Mouse (Mus musculus) midbrain, embryonic 13.5 days (tissue): ENCODE measurements around the gene Ost4. TPM values are rescaled to one million over a fixed set of nuclear protein-coding genes. Genes with fewer than 3 reads are reported as not detected.

ENCODE experiments used
- ATAC-seq: fragments of 200-750 bp; cut with Nextera tagmentation; 2 replicates; pipeline ENCODE4 v1.8.0; 2017; ENCODE audit warnings: mild to moderate bottlenecking, moderate TSS enrichment, moderate library complexity
- H3K27ac ChIP-seq: fragments of 300-500 bp; sonication (generic); 2 replicates; pipeline ENCODE4 v1.5.1; 2015; ENCODE audit warnings: inconsistent platforms, mild to moderate bottlenecking, moderate library complexity
- H3K27me3 ChIP-seq: fragments of 300-500 bp; sonication (generic); 2 replicates; pipeline ENCODE4 v1.6.1; 2015; ENCODE audit warnings: mild to moderate bottlenecking, inconsistent platforms
- H3K36me3 ChIP-seq: fragments of 300-500 bp; sonication (generic); 2 replicates; pipeline ENCODE4 v1.6.1; 2015; ENCODE audit warnings: mild to moderate bottlenecking, inconsistent platforms
- H3K4me1 ChIP-seq: fragments of 300-500 bp; sonication (generic); replicated peaks from 2 replicates; pipeline ENCODE4 v1.6.1; 2015; ENCODE audit warnings: inconsistent platforms
- H3K4me2 ChIP-seq: fragments of 300-500 bp; sonication (generic); replicated peaks from 2 replicates; pipeline ENCODE4 v1.6.1; 2015; ENCODE audit warnings: moderate library complexity, mild to moderate bottlenecking, inconsistent platforms
- H3K4me3 ChIP-seq: fragments of 300-500 bp; sonication (generic); replicated peaks from 2 replicates; pipeline ENCODE4 v1.5.1; 2015; ENCODE audit warnings: mild to moderate bottlenecking, inconsistent platforms
- H3K9ac ChIP-seq: fragments of 300-500 bp; sonication (generic); replicated peaks from 2 replicates; pipeline ENCODE4 v1.6.1; 2015; ENCODE audit warnings: mild to moderate bottlenecking, inconsistent platforms
- H3K9me3 ChIP-seq: fragments of 300-500 bp; sonication (generic); 2 replicates; pipeline ENCODE4 v1.6.1; 2016; ENCODE audit warnings: mild to moderate bottlenecking, inconsistent platforms
- whole genome bisulfite sequencing: fragments of 180-500 bp; shearing (Covaris S2); methylation state at CpG from one replicate; pipeline ENCODE4 v1.1.7; 2015; 5-methylcytosine and 5-hydroxymethylcytosine counted together
- polyA plus RNA-seq: library from polyadenylated mRNA; unstranded; fragments of >200 nt; fragmentation: Nextera tagmentation; extraction: Ambion mirVana; gene quantifications from 2 replicates; pipeline ENCODE4 v1.2.1, GENCODE M21; 2015

The Ost4 gene
- polyA plus RNA-seq, 1 experiment from 2014 or later = 306 TPM

- Histone ChIP-seq H3K27ac (no peak overlapping the region), H3K4me2 (no peak overlapping the region), H3K27me3 (no peaks in the 10 kb centered on the region), H3K4me3 (no peak overlapping the region), H3K9ac (no peak overlapping the region), H3K36me3 (peaks cover 65% of the 10 kb centered on the region), H3K9me3 (no peaks in the 10 kb centered on the region), H3K4me1 (peaks cover 21% of the 10 kb centered on the region)
- ATAC-seq = no peak
- WGBS = 90% methylated on average over 3 of the region's 3 CpGs
Measured at GRCm38 (mm10) chr5:30866871-30867270, 40.7 kb downstream of the Ost4 start.

GRCm38 (mm10) chr5:30864322-30864721 lies 43.3 kb downstream of the Ost4 start:
- Histone ChIP-seq H3K27ac (no peak overlapping the region), H3K4me3 (no peak overlapping the region), H3K4me1 (peaks cover 4% of the 10 kb centered on the region), H3K36me3 (peaks cover 60% of the 10 kb centered on the region), H3K9ac (no peak overlapping the region), H3K9me3 (no peaks in the 10 kb centered on the region), H3K4me2 (no peak overlapping the region), H3K27me3 (no peaks in the 10 kb centered on the region)
- 53% methylated on average over 15 of the region's 15 CpGs for WGBS
- no peak for ATAC-seq

DNA sequence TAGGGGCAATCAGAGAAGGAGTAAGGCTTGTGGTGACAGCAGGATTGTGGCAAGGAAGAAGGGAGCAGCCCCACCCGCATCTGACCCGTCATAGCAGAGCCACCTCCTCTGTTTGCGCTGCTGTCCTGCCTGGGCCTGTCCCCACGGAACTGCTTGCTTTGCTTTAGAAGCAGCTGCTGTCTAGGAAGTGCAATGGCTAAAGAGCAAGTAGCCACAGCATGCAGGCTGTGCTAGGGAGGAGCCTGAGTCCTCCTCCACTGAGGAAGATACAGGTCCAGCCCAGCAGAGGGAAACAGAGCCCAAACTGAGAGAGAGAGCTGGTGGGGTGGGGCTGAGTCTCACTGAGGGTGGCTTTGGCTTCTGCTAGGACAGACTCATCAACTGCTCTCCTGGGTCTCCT lies 43.7 kb downstream of the Ost4 start:
- Histone ChIP-seq H3K27me3 (no peaks in the 10 kb centered on the region), H3K36me3 (peaks cover 60% of the 10 kb centered on the region)
- 39% methylated on average over 4 of the region's 4 CpGs for WGBS

DNA sequence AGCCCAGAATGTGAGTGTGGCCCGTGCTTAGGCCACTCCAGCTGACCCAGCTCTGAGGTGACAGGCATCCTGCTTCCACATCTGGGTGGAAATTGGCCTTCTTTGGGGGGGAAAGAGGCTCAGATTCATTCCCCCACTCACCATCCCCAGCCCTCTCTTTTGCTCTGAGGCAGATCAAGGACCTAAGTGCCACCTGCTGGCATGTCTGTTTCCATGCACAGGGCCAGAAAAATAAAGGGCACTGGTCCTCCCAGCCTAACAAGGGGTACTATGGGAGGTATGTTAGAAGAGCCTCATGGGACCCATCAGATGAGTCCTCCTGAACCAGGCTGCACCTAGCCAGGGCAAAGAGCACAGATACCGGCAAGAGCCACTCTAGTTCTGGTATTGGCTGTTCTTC lies 51.5 kb downstream of the Ost4 start:
- ATAC-seq = no peak
- Histone ChIP-seq H3K9me3 (no peaks in the 10 kb centered on the region), H3K4me1 (no peaks in the 10 kb centered on the region)

More for the DNA sequence above, 43.7 kb downstream of the Ost4 start:
- Histone ChIP-seq H3K4me1 (peaks cover under 1% of the 10 kb centered on the region; the same call in 1 of the 2 replicates), H3K27ac (no peak overlapping the region), H3K9me3 (no peaks in the 10 kb centered on the region), H3K9ac (no peak overlapping the region), H3K4me2 (no peak overlapping the region), H3K4me3 (no peak overlapping the region)
- ATAC-seq = no peak

More for the DNA sequence above, 51.5 kb downstream of the Ost4 start:
- Histone ChIP-seq H3K27me3 (no peaks in the 10 kb centered on the region), H3K4me3 (no peak overlapping the region), H3K36me3 (no peaks in the 10 kb centered on the region; the same call in 1 of the 2 replicates), H3K27ac (no peak overlapping the region), H3K9ac (no peak overlapping the region), H3K4me2 (no peak overlapping the region)
- 80% methylated on average over 2 of the region's 2 CpGs for WGBS

Other genes starting within 250 kb of the Ost4 start
- 120 and 122 TPM in 2 replicates for gene Cenpa, start 241.0 kb downstream of the Ost4 start, polyA plus RNA-seq
- gene Dpysl5, start 196.2 kb downstream of the Ost4 start, polyA plus RNA-seq = 195 and 200 TPM in 2 replicates
- 111 and 113 TPM in 2 replicates for gene Mapre3, start 93.1 kb downstream of the Ost4 start, polyA plus RNA-seq
- 57.7 and 59.7 TPM in 2 replicates for gene Tmem214, start 39.8 kb downstream of the Ost4 start, polyA plus RNA-seq
- gene Agbl5, start 19.1 kb downstream of the Ost4 start, polyA plus RNA-seq = 23.3 and 29.2 TPM in 2 replicates
- 14.1 and 16.6 TPM in 2 replicates for gene Emilin1, start 5.6 kb upstream of the Ost4 start, polyA plus RNA-seq
- 5.6 and 6.8 TPM in 2 replicates for gene Khk, start 13.6 kb upstream of the Ost4 start, polyA plus RNA-seq
- gene Cgref1, start 37.8 kb upstream of the Ost4 start, polyA plus RNA-seq = 23.0 TPM in 2 replicates
- 108 and 129 TPM in 2 replicates for gene Preb, start 52.6 kb upstream of the Ost4 start, polyA plus RNA-seq
- not detected in 2 replicates for gene Tcf23, start 60.9 kb upstream of the Ost4 start, polyA plus RNA-seq
- 156 and 160 TPM in 2 replicates for gene Atraid, start 140.5 kb upstream of the Ost4 start, polyA plus RNA-seq
- gene Slc5a6, start 141.1 kb upstream of the Ost4 start, polyA plus RNA-seq = 17.3 and 19.3 TPM in 2 replicates
- 16.1 and 19.1 TPM in 2 replicates for gene Cad, start 147.0 kb upstream of the Ost4 start, polyA plus RNA-seq
- gene Dnajc5g, start 198.5 kb upstream of the Ost4 start, polyA plus RNA-seq = not detected in 2 replicates
- 15.9 and 16.8 TPM in 2 replicates for gene Slc30a3, start 200.4 kb upstream of the Ost4 start, polyA plus RNA-seq
- not detected in 2 replicates for gene Trim54, start 208.9 kb upstream of the Ost4 start, polyA plus RNA-seq
- gene Ucn, start 231.0 kb upstream of the Ost4 start, polyA plus RNA-seq = not detected in 2 replicates
- 54.7 and 57.5 TPM in 2 replicates for gene Mpv17, start 246.5 kb upstream of the Ost4 start, polyA plus RNA-seq